Mouse (Mus musculus) left cerebral cortex, postnatal 36 days (tissue): Measurements from ENCODE around the gene Psmd11. TPM values are rescaled to one million over a fixed set of nuclear protein-coding genes. Genes with fewer than 3 reads are reported as not detected.
A peak's percentile ranks its signal among the peaks of the same experiment; 100 is the strongest.

Experiments used
- DNase-seq, 2 experiments: peaks; one replicate each; pipeline ENCODE4 v3.0.0; 2021 to 2022; ENCODE audit warnings: low spot score in 2 of 2, mixed read lengths in 1 of 2
- intact Hi-C: fragments of 180-260 bp; cut with DNase I; formaldehyde crosslinking; loops from one replicate; pipeline ENCODE4 v1.15.1; 2025
- total RNA-seq, 2 experiments: library from RNA; stranded (reverse); gene quantifications; 2 replicates each; pipeline ENCODE4 v1.2.3; 2021

Psmd11 gene
- total RNA-seq, 2 experiments from 2014 or later: 96.0 to 99.9 TPM

GRCm38 (mm10) chr11:80478694-80479412 is 50.4 kb downstream of the Psmd11 start:
- peak in 1 of 2 experiments; percentile 29 for DNase-seq
- intact Hi-C loops: no loop called here

GRCm38 (mm10) chr11:80479425-80479824 is 51.0 kb downstream of the Psmd11 start:
- DNase-seq: peak in 1 of 2 experiments; percentile 46
- intact Hi-C loops: no loop called here

- intact Hi-C loops: loop anchor here (5.0 kb wide), 1 partner anchor 37 kb away; no protein-coding TSS in a partner anchor
- DNase-seq: peak in 1 of 2 experiments; percentile 34
These were observed 51.8 kb downstream of the Psmd11 start for GRCm38 (mm10) chr11:80479906-80480866.

GRCm38 (mm10) chr11:80481409-80482050 is 53.1 kb downstream of the Psmd11 start:
- intact Hi-C loops: loop anchor here (5.0 kb wide), 1 partner anchor 36 kb away; no protein-coding TSS in a partner anchor
- peak in 1 of 2 experiments; percentile 38 for DNase-seq

DNA sequence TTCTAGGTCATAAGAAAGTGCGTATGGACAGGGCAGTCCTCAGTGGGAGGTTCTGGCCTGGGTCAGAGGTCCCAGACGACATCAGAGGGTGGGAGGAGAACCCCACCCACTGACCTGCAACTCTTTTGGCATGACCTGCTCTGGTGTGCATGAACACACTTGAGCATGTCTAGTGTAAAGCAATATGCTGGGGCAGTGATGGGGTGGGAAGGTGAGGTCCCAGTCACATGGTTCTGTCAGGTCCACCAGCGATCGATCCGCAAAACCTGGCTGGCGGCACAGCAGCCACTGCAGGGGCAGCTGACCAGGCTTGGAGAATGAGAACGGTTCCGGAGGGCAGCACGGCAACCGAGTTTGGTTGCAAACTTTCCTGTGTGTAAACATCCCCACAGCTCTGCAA is 53.9 kb downstream of the Psmd11 start:
- intact Hi-C loops: loop anchor here (5.0 kb wide), 1 partner anchor 35 kb away; no protein-coding TSS in a partner anchor
- peak in 1 of 2 experiments; percentile 36 for DNase-seq

DNA sequence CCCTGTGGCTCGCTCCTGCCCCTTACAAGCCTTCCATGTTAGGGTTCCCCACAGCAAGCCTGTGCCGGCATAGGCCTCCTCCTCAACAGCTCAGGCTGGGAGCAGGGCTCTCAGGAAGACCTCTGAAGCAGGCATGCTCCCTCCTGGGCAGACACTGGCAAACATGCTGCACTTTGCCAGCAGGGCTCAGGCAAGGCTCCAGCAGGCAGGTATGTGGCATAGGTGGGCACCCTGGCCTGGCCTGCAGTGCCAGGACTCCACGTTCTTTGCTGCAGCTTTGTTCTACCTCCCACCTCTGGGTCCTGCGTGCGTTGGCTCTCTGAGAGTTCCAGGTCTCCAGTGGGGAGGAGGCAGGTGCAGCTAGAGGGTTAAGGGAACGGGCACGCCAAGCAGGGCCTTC is 54.5 kb downstream of the Psmd11 start:
- intact Hi-C loops: loop anchor here (5.0 kb wide), 1 partner anchor 34 kb away; no protein-coding TSS in a partner anchor
- peak in 1 of 2 experiments; percentile 48 for DNase-seq

DNA sequence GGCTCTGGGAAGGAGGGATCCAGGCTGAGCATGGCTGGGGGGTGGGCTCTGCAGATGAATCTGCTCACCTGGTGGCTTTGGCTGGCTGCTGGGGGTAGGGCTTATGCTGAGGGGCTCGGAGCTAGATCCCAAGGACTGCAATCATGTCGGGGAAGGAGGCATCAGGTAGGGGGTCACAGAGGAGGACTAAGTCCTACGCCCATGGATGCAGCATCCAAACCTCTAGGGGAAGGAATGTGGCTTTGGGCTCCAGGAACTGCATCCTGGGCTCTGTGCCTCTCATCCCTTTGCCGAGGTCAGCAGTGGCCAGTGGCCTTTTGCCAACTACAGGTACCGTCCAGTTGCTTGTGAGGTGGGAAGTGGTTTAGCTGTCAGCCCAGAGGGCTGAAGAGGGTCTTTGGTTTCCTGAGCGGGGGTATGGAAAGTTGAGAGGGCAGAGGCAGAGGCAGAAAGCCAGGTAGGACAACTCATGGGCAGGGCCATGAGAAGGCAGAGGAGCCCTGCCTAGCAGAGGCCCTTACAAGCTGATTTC is 55.2 kb downstream of the Psmd11 start:
- peak in 1 of 2 experiments; percentile 37 for DNase-seq

DNA sequence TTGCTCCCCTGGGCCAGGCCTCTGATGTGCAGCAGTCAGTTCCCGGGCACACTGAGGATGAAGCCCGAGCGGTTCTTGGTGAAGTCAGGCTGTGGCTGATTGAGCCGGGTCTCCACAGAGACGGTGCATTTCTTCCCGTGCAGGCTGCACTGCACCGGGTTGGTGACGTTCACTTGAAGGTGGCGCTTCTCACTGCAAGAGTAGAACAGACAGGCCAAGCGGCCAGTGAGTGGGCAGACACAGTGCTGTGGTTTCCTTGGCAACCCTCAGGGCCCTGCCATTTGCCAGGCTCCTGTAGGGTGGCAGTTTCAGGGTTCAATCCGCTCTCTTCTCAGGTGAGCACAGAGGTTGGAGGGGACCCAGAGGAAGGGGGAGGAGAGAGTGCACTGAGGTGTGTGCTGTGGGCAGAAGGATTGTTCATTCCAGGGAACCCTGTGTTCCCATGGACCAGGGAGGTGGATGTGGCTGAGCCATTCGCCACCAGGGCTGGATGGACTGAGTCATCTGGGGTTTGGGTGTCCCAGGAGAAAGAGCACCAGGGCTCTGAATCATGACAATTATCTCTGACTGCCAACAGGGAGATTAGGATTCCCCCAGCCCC is 55.9 kb downstream of the Psmd11 start:
- intact Hi-C loops: loop anchor here (2.0 to 5.0 kb wide), 4 partner anchors 21 to 119 kb away; no protein-coding TSS in a partner anchor
- DNase-seq: peak; percentile 85

More for the DNA sequence above, 55.2 kb downstream of the Psmd11 start:
- intact Hi-C loops: loop anchor here (2.0 to 5.0 kb wide), 4 partner anchors 21 to 119 kb away; no protein-coding TSS in a partner anchor

DNA sequence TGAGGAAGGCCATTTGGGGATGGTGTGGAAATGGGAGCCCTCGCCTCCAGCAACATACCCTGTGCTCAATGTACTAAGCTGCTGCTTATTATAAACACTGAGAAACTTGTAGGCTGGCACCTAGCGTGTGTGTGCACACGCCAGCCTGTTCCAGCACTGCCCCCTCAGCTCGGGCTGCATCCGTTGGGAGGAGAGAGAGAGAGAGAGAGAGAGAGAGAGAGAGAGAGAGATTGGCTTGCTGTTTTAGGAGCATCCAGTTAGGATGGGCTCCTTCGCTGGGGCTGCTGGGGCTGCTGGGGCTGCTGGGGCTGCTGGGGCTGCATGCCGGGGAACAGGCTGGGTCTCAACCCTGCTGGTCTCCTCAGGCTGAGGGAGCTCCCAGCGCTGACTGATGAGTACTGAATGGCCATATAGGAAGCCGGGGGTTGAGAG is 56.7 kb downstream of the Psmd11 start:
- peak; percentile 66 to 78 for DNase-seq
- intact Hi-C loops: loop anchor here (2.0 kb wide), 3 partner anchors 20 to 118 kb away; no protein-coding TSS in a partner anchor

- intact Hi-C loops: loop anchor here (2.0 kb wide), 3 partner anchors 19 to 117 kb away; no protein-coding TSS in a partner anchor
- DNase-seq: peak in 1 of 2 experiments; percentile 62
These were observed 57.3 kb downstream of the Psmd11 start for GRCm38 (mm10) chr11:80485622-80486206.

DNA sequence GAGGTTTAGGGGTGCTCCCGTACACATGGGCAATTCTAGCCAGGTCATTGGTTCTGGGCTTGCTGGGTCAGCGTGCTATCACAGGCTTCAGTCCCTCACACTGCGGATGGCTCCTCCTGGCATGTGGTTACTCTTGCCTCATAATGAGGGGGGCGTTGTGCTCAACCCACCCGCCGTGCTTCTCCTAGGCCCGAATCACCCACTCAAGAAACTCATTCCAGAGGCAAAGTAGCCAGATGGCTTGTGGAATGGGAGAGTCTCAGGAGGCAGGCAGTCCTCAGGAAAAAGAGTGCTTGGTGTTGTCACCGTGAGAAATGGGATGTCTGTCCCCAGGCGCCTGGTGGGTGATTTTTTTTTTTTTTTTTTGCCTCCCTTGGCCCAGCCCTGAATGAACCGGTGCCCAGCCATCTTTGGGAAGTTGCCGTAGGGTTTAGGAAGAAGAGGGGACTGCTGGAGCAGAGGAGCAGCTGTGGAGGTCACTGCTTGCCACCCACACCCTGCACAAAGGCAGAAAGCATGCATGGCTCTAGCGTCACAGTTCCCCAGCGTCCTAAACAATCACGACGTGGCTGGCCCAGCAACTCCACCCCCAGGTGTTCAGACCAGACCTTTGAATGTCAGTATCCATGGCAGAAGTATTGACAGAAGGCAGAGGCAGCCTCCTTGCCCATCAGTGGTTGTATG is 59.6 kb downstream of the Psmd11 start:
- intact Hi-C loops: no loop called here
- DNase-seq: peak in 1 of 2 experiments; percentile 78

GRCm38 (mm10) chr11:80489172-80489881 is 60.9 kb downstream of the Psmd11 start:
- DNase-seq: no peak
- intact Hi-C loops: no loop called here

- intact Hi-C loops: no loop called here
- no peak for DNase-seq
These were observed 61.4 kb downstream of the Psmd11 start for GRCm38 (mm10) chr11:80489882-80490196.

GRCm38 (mm10) chr11:80490831-80491230 is 62.4 kb downstream of the Psmd11 start:
- intact Hi-C loops: no loop called here
- DNase-seq: peak in 1 of 2 experiments; percentile 3

GRCm38 (mm10) chr11:80493186-80493585 is 64.8 kb downstream of the Psmd11 start:
- peak in 1 of 2 experiments; percentile 23 for DNase-seq
- intact Hi-C loops: no loop called here

GRCm38 (mm10) chr11:80494852-80495251 is 66.4 kb downstream of the Psmd11 start:
- no peak for DNase-seq
- intact Hi-C loops: no loop called here

GRCm38 (mm10) chr11:80495972-80496371 is 67.6 kb downstream of the Psmd11 start:
- intact Hi-C loops: no loop called here
- DNase-seq: no peak
